20 mouse cellular contexts compared by ENCODE assay signal in genomic region chr5:25627086-25627485, GRCm38 (mm10).
"Had no signal": no experiment of that assay in that cellular context is flagged by ENCODE, and none has a peak within 500 bp of the region (broad histone marks: within the 10 kb centered on the region; RNA-seq: fewer than 3 reads in every experiment).

No protein-coding gene starts in this region.

- DNase-seq: lung, adult 18-20 months; lung, embryonic 14.5 days; lung, postnatal 10 days; lung, postnatal 4 days; midbrain, embryonic 14.5 days; retina, postnatal 1 day; right cerebral cortex, adult 18-20 months; right cerebral cortex, postnatal 25 days; right cerebral cortex, postnatal 4 days; spleen, adult 18-20 months; thymus, adult 18-20 months; thymus, postnatal 14 days; thymus, postnatal 36 days had no signal

- ATAC-seq: midbrain, embryonic 16.5 days had no signal

- H3K9ac ChIP-seq: lung, embryonic 14.5 days; midbrain, embryonic 12.5 days; neural tube, embryonic 13.5 days; neural tube, embryonic 15.5 days; stomach, embryonic 15.5 days had no signal

- H3K4me3 ChIP-seq: midbrain, embryonic 10.5 days; midbrain, embryonic 12.5 days; myocyte; neural tube, embryonic 13.5 days; neural tube, embryonic 15.5 days; stomach, embryonic 15.5 days had no signal

- H3K36me3 ChIP-seq: midbrain, embryonic 10.5 days; midbrain, embryonic 12.5 days; neural tube, embryonic 13.5 days; neural tube, embryonic 15.5 days; stomach, embryonic 15.5 days had no signal

- H3K9me3 ChIP-seq: neural tube, embryonic 13.5 days; neural tube, embryonic 15.5 days; stomach, embryonic 15.5 days had no signal

- H3K27me3 ChIP-seq: midbrain, embryonic 12.5 days; neural tube, embryonic 13.5 days; neural tube, embryonic 15.5 days; stomach, embryonic 15.5 days had no signal

- H3K4me2 ChIP-seq: lung, embryonic 14.5 days; midbrain, embryonic 12.5 days; neural tube, embryonic 13.5 days; neural tube, embryonic 15.5 days; stomach, embryonic 15.5 days had no signal

- H3K4me1 ChIP-seq: neural tube, embryonic 15.5 days; stomach, embryonic 15.5 days had no signal

- H3K27ac ChIP-seq: midbrain, embryonic 10.5 days; midbrain, embryonic 12.5 days; neural tube, embryonic 13.5 days; neural tube, embryonic 15.5 days; stomach, embryonic 15.5 days had no signal
